Mouse (Mus musculus) heart, postnatal 25 days (tissue): ENCODE results near the gene Gabbr2. TPM values are rescaled to one million over a fixed set of nuclear protein-coding genes. Genes with fewer than 3 reads are reported as not detected.

Source experiments
- DNase-seq: peaks from one replicate; pipeline ENCODE4 v3.0.0; 2022; ENCODE audit warnings: low spot score
- intact Hi-C: fragments of 180-260 bp; cut with DNase I; formaldehyde crosslinking; loops from one replicate; pipeline ENCODE4 v1.15.1; 2025
- total RNA-seq, 2 experiments: library from RNA; stranded (reverse); gene quantifications; 2 replicates each; pipeline ENCODE4 v1.2.3; 2021

The Gabbr2 gene
- total RNA-seq, 2 experiments from 2014 or later: 0.11 TPM; not detected in 1

GRCm38 (mm10) chr4:46837362-46837761 lies 154.3 kb downstream of the Gabbr2 start:
- DNase-seq: no peak
- intact Hi-C loops: no loop called here

- intact Hi-C loops: no loop called here
- DNase-seq: no peak
Observed at GRCm38 (mm10) chr4:46836065-46836464, 155.6 kb downstream of the Gabbr2 start.

GRCm38 (mm10) chr4:46835064-46835463 lies 156.6 kb downstream of the Gabbr2 start:
- DNase-seq: no peak
- intact Hi-C loops: no loop called here

- DNase-seq: no peak
- intact Hi-C loops: no loop called here
Observed at GRCm38 (mm10) chr4:46832834-46833544, 158.7 kb downstream of the Gabbr2 start.

GRCm38 (mm10) chr4:46829656-46830055 lies 162.0 kb downstream of the Gabbr2 start:
- intact Hi-C loops: no loop called here
- no peak for DNase-seq

- intact Hi-C loops: no loop called here
Observed at GRCm38 (mm10) chr4:46828141-46828571, 163.5 kb downstream of the Gabbr2 start.

GRCm38 (mm10) chr4:46827471-46827870 lies 164.2 kb downstream of the Gabbr2 start:
- no peak for DNase-seq
- intact Hi-C loops: no loop called here

More at GRCm38 (mm10) chr4:46828141-46828571, 163.5 kb downstream of the Gabbr2 start:
- no peak for DNase-seq

- DNase-seq: no peak
- intact Hi-C loops: no loop called here
Observed at GRCm38 (mm10) chr4:46825846-46826529, 165.7 kb downstream of the Gabbr2 start.

GRCm38 (mm10) chr4:46823738-46824137 lies 167.9 kb downstream of the Gabbr2 start:
- DNase-seq: no peak
- intact Hi-C loops: no loop called here

- intact Hi-C loops: no loop called here
- DNase-seq: no peak
Observed at GRCm38 (mm10) chr4:46821709-46822108, 170.0 kb downstream of the Gabbr2 start.

- intact Hi-C loops: no loop called here
- no peak for DNase-seq
Observed at GRCm38 (mm10) chr4:46814954-46815353, 176.7 kb downstream of the Gabbr2 start.

GRCm38 (mm10) chr4:46814236-46814635 lies 177.4 kb downstream of the Gabbr2 start:
- intact Hi-C loops: no loop called here
- DNase-seq: no peak

- no peak for DNase-seq
- intact Hi-C loops: no loop called here
Observed at GRCm38 (mm10) chr4:46811165-46811564, 180.5 kb downstream of the Gabbr2 start.

- intact Hi-C loops: no loop called here
- no peak for DNase-seq
Observed at GRCm38 (mm10) chr4:46806876-46807275, 184.8 kb downstream of the Gabbr2 start.

GRCm38 (mm10) chr4:46805910-46806309 lies 185.8 kb downstream of the Gabbr2 start:
- intact Hi-C loops: no loop called here
- DNase-seq: no peak

- DNase-seq: no peak
- intact Hi-C loops: no loop called here
Observed at GRCm38 (mm10) chr4:46802386-46802785, 189.3 kb downstream of the Gabbr2 start.

- intact Hi-C loops: no loop called here
- no peak for DNase-seq
Observed at GRCm38 (mm10) chr4:46799904-46800303, 191.8 kb downstream of the Gabbr2 start.

GRCm38 (mm10) chr4:46795707-46796106 lies 196.0 kb downstream of the Gabbr2 start:
- DNase-seq: no peak
- intact Hi-C loops: no loop called here

- intact Hi-C loops: no loop called here
- DNase-seq: no peak
Observed at GRCm38 (mm10) chr4:46794583-46794982, 197.1 kb downstream of the Gabbr2 start.

- no peak for DNase-seq
- intact Hi-C loops: no loop called here
Observed at GRCm38 (mm10) chr4:46792280-46793026, 199.2 kb downstream of the Gabbr2 start.
